Mouse (Mus musculus) 416B (cell line): ENCODE measurements around the gene Cript.

Experiments
- DNase-seq: peaks from one replicate; pipeline ENCODE4 v3.0.0; 2011; ENCODE audit warnings: low read depth

Cript gene

DNA sequence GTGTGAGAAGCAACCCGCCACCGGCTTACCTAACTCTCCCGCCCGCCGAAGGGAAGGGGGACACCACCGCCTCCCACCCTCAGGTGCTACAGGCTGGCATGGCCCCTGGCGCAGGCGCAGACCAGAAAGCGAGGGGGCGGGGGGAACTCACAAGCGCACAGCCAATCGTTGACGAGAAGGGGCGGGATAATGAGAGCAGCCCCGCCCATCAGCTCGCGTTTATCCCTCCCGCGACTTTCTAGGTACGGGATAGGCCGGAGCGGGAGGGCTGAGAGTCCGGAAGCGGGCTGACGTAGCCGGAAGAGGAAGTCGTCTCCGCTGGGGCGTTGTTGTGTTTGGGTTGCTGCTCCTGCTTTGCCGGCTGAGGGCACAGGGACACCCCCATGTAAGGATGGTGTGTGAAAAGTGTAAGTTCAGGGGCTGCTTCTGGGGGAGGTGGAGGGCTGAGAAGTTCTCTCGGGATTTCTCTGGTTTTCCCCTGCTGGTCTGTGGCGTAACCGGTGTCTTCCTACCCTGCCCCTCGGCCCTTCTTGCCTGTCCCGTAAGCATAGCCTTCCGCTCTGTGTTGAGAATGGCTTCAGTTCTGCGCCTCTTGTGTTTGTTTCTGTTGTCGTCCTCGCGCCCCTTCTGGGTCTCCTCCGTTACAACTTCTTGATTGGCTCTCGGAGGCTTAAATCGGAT is at the start of gene Cript, which contains the start of gene Pigf:
Gene Cript (plus strand): TSS at position 282 of the 681 bp plus-strand sequence.
Gene Pigf (minus strand): TSS at position 138 of the 681 bp plus-strand sequence.
- peak; percentile 95 for DNase-seq

DNA sequence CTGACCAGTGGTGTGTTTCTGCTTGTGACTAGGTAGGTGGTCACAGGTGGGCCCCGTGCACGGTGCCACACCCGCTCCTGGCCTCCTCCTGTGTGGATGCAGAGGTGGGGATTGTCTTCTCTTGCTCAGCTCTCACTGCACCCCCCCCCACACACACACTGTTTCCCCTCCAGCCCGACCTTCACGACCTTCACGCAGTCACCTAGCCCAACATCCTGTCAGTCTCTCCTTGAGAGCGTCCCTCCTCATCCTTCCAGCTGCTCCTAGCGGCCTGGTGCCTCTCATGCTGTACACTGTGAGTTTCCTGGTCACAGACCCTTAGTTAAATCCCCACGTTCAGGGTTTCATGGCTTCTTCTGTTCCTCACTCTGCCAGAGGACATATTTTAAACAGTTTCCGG is 49.0 kb upstream of the Cript start:
- DNase-seq, result no peak

DNA sequence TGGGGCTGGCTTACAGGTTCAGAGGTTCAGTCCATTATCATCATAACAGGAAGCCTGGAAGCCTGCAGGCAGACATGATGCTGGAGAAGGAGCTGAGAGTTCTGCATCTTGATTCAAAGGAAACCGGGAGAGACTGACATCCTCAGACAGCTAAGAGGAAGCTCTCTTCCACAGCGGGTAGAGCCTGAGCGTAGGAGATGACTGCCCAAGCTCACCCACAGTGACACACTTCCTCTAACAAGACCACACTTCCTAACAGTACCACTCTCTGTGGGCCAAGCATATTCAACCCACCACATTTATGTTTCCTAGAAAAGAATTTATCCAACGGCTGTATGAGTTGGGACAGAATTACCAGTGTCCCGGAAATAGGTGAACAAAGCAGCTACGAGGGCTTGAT is 46.9 kb upstream of the Cript start:
- DNase-seq, result peak; percentile 59

DNA sequence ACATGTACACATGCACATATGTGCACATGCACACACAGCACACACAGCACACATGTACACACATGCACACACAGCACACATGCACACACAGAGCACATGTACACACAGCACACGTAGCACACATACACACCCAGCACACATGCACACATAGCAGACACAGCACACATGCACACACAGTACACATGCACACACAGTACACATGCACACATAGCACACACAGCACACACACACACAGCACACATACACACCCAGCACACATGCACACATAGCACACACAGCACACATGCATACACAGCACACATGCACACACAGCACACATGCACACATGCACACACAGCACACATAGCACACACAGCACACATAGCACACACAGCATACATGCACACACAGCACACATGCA is 44.1 kb upstream of the Cript start:
- DNase-seq, result no peak

DNA sequence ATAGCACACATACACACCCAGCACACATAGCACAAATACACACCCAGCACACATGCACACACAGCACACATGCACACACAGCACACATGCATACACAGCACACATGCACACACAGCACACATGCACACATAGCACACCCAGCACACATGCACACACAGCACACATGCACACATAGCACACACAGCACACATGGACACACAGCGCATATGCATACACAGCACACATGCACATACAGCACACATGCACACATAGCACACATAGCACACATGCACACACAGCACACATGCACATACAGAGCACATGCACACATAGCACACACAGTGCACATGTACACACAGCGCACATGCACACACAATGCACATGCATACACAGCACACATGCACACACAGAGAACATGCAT is 43.6 kb upstream of the Cript start:
- no peak for DNase-seq

DNA sequence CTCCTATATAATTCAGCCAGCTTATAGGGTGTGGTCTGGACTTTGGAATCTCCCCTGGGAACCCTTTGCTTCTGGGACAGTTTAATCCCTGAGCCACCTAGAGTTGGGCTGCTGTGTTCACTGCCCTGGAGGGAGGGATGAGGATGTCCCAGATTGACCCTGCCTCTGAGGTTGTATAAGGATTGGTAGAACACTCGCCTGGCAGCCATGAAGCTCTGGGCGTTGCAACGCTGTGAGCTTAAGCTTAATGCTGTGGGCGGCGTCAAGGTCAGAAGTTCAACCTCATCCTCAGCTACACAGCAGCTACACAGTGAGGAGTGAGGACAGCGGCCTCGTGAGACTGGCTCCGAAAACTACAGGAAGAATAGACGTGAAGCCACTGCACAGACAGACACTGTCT is 42.9 kb upstream of the Cript start:
- DNase-seq, result no peak

DNA sequence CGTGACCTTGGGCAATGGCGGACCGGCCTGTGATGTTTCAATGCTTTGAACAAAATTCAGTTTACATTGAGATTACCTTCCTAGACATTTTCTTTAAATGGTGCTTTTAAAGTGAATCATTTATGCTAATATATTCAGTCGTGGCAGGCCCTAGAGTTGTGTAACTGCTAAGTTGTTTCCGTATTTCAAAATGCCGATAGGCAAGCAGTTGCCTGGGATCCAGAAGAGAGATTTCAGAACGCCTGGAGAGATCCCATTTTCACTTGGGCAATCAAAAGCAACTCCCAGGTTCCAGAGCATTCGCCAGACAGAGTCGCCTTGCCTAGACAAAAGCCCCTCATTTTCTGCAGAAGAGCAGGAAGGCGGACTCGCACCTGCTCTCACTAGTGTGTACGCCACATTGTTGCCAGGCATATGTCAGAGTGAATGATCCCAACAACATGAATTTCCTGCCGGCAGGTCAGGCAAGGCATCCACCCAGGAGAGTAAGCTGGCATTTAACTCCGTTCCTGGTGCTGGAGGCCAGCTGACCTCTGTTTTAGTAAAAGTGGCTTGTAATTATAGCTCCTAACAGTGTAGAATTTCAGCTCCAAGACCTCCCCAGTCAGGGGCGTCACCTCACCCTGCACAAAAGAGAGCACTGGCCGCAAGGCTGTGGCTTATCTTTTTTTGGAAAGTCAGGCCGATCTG is 38.8 kb upstream of the Cript start:
- DNase-seq, result no peak

DNA sequence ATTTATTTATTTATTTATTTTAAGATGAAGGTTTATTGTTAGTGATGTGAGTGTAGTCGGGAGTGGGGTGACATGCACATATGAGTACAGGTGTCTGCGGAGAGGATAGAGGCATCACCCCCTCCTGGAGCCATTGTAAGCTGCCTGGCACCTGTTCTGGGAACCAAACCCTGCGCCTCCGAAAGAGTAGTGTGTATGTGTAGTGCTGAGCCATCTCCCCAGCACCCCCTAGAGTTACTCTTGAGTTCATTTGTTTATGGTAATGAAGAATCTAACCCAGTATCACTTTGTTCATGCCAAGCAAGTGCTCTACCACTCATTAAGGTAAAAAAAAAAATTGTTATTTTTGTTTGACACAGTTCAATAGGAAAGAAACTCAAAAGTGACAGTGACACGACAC is 37.2 kb upstream of the Cript start:
- DNase-seq, result no peak

DNA sequence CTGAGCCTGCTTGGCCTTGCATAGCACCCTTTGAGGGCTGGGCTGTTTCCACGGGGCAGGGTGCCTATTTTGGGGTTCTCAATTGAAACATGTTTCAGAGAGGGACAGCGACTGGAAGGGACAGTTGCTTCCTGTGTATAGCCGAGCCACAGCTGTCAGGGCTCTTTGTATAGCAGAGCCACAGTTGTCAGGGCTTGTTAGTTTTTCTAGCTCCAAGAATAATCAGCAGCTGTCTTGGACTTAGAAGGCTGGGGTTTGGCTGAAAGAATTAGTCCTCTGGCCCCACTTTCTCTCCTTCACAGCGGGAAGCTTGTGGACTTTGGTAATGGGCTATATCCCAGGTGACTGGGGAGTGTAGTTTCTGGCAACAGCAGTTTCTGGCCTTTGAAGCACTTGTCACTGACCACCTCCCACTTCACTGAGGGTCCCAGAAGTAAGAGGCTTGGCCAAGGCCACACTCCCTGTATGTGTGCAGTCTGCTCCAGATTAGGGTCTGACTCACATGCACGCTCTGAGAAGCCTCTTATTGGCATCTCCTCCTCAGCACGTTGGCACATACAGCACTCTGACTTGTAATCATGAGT is 36.7 kb upstream of the Cript start:
- no peak for DNase-seq

DNA sequence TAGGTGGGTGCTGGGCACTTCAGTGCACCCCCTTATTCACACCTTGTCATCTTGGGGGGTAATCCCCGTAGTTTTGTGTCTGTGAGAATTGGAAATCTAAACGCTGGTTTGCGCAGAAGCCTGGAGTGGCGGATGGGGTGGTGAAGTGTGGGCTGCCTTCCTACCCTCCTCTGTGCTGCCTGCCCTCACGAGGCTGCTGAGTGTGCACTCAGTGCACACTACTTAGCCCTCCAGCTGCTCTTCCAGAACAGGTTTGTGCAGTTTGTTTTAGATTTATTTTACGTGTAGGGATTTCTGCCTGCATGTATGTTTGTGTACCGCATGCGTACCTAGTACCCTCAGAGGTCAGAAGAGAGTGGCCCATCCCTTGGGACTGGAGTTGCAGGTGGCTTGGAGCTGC is 34.0 kb upstream of the Cript start:
- no peak for DNase-seq

DNA sequence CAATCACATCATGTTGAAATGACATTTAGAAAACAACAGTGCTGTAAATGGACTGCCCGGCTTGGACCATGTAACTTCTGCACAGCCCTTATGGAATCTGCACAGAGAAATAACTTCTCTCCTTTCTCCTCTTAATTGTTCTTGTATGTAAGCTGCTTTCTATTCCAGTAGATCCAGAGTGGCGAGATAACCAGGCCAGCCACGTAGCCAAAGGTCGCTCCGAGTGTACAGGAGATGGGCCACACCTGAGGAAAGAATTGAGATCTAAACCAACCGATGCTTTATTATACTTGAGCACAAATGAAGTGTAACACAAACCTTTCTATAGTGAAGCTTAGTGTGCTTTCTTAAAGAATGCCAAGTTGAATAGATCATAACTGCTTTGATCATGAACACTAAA is 28.0 kb upstream of the Cript start:
- DNase-seq, result no peak

DNA sequence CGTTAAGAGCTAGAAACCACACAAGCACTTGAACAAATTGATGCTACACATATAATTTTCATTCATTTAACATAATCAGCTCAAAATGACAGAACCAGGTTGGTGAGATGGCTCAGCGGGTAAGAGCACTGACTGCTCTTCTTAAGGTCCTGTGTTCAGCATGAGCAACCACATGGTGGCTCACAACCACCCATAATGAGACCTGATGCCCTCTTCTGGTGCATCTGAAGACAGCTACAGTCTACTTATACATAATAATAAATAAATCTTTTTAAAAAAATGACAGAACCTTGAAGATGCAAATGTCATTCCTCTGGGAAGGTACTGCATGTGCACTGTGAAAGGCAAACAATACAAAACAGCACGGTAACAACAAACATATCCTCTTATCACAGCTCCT is 16.4 kb upstream of the Cript start:
- peak; percentile 25 for DNase-seq

DNA sequence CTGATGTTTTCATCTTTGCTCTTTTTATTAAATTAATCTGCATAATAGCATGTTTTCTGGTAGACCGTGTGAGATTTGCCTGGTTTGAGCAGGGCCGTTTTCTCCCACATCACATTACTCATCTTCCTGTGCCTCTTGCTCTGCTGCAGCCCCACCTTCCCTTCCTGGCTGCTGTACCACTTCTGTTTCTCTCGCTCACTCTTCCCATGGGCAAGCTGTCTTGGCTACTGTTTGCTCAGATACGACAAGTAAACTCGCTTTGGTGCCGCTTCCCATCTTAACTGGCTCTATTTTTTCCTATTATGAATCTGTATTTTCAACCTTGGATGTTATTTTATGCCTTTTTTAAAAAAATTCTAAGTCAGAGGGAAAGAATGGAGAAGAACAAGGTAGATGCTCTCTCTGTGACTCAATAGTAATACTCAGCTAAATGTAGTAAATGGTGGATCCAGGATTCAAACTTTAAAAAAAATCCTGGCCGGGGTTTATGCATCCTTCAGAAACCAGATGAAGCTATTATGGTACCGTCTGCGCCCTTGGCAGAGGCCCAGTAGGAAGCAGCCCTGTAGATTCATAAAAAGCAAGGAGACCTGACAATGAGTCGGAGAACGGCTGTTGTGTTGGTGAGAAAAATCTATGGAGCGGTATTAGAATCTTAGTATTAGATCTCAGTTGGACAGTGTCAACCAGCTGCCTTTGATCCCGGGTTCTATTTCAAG is 13.9 kb upstream of the Cript start:
- DNase-seq, result peak; percentile 63

DNA sequence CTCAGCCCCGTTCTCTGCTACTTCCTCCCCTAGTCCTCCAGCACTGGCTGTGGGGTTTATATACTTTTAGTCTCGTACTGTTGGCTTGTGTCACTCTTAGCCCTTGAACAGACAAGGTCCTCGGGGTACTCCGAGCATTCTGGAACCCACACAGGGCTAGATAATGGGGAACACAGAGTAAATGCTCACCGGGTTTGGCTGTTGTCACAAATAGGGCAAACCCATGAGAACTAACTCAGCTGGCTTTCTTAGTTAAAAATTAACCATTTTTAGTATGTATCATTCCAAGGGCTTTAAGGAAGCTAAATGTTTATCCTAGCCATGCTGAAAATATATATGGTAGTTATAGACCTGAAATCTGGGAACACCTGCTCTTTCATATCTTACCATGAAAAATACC is 5.7 kb upstream of the Cript start:
- DNase-seq, result no peak

DNA sequence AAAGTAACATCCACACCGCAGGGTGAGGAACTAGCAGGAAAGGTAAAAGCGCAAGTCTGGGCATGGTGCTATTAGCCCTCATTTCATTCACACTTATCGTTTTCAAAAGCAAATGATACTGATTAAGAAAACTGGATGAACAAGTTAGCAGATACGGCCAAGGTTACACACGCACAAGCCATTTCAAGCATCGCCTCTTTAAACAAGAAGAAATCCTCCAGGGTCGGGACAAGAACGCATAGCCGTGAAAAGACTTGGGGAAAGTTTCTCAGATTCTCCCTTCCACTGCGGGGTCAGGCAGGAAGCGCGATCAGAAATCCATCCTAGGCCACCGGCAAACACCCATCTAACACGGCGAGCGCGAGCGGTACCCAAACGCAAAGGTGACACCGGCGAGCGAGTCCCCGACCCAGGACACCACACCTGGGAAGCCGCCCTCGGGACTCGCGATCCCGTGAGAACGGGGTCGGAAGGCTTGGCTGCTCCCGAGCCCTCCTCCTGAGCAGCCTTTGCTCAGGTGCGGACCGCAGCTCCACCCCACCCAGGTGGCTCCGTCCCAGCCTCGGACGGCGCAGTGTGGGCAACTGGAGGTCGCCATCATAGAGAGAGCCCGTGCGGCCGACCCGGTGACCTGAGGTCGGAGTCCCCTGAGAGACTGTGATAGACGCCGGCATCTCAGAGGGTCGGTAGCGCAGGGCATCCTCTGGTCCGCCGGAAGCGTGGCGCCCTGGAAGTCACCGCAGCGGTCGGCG is 683 bp upstream of the Cript start:
- no peak for DNase-seq

DNA sequence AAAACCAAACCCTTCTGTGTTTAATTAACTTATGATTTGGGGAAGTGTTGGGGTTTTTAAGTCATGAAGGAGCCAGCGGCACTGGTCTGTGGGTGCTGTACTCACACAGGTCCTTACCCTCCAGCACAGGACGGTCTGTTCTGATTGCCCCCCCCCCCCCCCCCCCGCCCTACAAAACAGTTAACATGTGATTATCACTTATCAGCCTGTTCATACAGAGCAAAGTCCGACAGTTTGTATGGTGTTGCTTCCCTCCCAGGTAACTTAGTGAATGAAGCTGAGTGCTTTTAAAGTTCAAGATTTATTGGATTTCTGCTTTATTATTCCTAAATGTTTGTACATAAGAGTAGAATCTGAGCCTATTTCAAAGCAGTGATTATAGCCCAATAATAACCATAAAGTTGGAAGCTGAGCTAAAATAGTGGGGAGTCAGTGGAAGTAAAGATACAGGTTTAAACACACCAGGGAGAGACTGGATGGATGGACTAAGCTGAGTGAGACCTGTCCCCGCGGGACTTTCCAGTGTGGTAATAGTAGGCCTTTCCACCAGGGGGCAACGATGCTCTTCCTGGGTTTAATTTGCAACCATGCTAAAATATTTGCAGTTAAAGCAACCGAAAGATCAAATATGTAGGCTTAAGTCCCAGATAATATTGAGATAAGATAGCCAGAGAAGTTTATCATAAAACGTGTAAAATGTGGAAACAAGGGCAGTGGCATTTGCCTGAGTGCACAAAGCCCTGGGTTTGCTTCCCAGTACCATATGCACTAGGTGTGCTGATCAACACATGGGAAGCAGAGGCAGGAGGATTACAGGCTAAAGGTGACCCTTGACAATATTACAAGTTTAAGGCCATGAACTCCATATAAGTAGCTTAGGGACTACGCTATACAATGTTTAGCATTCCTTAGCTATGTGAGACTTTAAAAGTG is 11.1 kb downstream of the Cript start:
- peak; percentile 49 for DNase-seq

DNA sequence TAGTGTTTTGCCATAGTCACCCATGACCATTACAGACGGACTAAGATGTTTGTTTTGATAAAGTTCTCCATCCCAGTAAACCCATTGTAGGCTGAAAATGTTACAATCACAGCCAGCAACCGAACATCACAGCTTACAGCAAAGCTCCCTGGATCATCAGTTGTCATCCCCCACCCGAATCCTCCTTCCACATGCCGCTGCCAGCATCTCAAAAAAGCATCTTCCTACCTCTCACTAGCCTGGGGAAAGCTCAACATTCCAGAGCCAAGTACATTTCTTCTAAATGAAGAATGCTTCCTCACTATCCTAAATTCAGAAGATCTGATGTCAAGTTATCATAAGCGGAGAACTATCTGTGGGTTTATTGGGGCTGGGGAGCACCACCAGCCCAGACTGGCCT is 13.1 kb downstream of the Cript start:
- DNase-seq, result no peak

DNA sequence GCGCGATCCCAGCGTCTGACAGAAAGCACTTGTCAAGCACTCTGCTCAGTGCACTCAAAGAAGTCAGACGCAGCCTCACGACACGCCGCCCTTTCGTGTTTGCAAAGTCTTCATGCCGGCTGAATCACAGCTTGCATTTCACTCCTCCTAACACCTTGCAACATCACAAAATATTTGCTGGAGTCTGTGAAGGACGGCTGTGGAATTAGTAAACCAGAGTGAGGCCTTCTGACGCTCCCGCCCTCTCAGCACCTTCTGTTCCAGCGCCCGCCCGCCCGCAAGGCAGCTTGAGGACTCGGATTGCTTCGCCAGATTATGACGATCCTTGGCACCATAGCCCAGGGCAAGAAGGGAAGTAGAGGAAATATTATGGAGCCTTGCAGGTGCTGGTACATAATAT is 16.4 kb downstream of the Cript start:
- no peak for DNase-seq

DNA sequence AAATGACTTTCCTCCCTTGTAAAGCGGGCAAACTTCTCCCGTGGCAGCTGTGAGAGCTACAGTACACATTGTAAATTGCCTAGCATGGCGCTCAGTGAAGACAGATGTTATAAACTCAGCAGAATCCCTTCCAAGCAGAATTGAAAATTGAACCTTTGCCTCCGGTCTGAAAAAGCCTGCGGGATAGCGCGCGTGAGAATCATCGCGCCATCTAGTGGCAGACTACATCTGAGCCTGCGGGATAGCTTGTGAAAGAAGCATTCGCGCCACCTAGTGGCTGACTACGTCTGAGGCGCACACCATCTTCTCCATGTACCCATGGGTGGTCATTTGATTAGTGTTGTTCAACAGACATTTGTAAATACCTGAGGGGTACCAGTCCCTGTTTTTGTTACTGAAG is 19.0 kb downstream of the Cript start:
- DNase-seq, result peak; percentile 85

DNA sequence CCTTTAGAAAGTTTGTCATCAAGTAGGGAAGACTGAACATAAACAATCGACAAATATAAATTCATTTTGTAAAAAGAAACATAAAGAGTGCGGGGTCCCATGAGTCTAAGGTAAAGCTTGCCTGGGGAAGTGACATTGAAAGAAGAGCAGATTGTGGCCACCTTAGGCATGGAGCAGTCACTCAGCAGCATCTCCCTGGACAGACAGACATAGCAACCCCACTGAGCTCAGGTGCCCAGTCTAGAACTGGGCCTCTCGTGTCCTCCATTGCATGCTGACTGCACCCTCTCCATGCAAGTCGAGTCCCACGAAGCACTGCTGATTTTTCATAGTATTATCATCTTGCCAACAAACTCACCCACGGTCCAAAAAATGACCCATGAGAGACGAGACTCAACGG is 19.4 kb downstream of the Cript start:
- no peak for DNase-seq

DNA sequence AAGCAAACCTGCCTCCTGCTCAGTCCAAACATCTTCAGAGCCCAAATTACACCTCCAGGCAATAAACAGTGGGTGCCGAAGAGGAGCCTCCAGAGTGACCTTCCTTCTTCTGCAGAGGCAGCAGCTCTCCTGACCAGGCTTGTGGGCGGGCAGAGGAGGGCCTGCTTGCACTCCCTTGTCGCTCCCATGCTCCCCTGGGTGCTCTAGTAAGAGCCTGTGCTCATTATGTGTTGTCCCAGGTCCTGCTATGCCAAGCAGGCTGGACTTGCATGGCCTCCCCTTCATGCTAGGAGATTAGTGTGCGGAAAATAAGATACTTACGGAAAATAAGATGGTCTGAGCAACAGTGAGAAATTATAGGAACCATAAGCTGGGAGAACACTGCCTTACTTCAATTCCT is 24.3 kb downstream of the Cript start:
- DNase-seq, result no peak
